Mouse (Mus musculus) thymus, postnatal 25 days (tissue): ENCODE results near the gene C2cd4c.

Experiments used
- DNase-seq: peaks from one replicate; pipeline ENCODE4 v3.0.0; 2022

The C2cd4c gene

DNA sequence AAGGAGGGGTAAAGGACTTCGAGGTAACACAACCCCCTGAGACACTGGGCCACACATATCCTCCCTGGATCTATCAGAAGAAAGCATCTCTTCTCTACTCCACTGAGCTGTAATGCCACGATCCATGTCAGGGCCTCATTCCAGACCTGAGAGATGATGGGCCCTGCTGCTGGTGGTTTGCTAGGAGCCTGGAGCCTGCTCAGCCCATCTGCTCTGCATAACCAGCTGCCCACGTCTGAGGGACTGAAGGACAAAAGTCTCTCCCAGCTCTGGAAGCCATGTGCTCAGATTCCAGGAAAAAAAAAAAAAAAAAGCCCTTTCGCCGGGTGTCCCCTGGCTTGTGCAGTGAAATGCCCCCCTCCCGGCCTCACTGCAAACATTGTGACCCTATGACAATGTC is 38.1 kb downstream of the C2cd4c start:
- DNase-seq: no peak

DNA sequence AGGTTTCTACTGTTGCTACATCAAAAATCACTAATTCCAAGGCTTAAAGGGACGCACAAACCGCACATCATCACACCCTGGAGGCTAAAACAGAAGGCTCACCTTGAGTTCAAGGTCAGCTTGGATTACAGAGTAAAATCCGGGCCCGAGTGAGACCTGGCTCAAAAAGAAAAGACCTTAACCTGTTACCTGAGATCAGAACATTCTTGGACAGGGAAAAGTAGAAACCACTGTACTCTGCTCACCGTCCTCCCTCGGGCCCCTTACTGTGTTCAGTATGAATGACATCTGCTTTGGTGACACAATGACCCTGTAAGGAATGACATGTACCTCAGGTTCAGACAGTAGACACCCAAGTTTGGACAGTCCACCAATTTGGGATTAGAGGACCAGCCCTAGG is 39.0 kb downstream of the C2cd4c start:
- no peak for DNase-seq

DNA sequence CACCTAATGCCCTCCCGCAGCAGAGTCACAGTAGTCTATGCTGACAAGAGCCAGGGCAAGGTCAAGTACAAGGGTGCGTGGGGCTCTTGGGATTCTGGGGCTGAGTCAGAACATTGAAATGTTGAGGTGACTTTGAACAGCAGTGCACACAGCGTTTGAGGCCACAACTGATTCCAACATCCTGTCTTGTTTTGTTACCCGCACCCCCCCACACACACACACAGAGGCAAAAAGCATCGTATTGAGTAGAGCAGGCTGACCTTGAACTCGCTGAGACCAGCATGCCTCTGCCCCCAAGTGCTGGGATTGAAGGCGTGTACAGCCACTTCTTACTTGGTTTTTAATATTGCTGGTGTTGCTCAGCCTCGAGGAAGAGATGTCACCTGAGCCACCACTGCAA is 39.5 kb downstream of the C2cd4c start:
- no peak for DNase-seq

DNA sequence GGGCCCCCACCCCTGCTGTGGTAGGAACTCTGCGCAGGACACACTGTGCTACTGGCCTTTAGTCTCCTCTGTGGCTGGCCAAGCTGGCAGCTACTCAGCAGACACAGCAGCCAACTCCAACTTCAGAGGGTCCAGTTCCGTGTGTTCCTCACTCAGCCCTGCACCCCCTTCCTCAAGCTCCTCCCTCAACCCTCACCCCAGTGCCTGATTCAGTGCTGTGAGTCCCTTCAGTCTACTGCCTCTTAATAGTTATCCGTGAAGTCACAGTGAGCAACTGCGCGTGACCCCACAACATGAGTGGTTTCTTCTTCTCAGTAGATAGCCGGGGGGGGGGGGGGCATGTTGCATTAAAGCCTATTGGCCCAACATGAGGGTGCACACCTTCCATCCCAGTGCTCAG is 40.2 kb downstream of the C2cd4c start:
- no peak for DNase-seq

DNA sequence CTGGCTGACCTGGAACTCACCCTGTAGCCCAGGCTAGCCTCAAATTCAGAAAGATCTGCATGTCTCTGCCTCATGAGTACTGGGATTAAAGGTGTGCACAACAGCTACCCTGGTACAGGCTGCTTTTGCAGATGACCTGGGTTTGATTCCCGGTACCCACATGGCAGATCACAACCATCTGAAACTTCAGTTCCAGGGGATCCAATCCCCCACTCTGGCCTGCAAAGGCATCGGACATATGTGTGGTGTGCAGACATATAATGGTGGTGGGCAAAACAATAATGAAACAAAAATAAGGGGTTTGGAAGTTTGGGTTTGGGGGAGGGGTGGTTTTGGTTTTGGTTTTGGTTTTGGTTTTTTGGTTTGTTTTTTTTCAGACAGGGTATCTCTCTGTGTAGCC is 42.5 kb downstream of the C2cd4c start:
- DNase-seq: no peak

DNA sequence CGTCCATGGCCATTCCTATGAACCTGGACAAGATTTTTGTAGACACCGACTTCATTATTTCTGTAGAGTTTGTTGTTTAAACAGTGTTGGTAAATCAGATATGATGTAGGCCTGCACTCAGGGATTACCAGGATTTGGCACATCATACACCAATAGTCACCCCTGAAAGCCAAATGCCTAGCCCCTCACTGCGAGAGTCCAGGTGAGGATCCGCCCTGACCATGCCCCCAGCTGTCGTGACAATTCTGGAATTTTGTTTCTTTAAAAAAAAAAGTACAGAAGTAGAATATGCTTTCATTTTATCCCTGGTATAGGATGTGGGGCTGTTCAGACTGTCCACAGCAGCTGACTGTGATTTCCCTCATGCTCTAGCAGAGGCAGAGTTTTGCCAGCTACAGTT is 43.9 kb downstream of the C2cd4c start:
- no peak for DNase-seq

DNA sequence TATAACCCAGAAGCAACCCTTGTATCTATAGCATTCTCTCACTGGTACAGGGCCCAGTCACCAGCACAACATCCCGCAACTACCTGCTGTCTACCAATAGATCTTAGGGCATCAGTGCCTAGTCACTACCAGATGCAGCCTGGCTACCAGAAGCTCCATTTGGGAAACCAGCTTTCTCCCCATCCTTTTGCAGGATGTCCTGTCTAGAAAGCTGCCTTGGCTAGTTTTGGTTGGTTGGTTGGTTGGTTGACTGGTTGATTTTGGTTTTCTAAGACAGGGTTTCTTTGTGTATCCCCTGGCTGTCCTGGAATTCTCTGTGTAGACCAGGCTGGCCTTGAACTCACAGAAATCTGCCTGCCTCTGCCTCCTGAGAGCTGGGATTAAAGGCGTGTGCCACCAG is 54.1 kb downstream of the C2cd4c start:
- no peak for DNase-seq

DNA sequence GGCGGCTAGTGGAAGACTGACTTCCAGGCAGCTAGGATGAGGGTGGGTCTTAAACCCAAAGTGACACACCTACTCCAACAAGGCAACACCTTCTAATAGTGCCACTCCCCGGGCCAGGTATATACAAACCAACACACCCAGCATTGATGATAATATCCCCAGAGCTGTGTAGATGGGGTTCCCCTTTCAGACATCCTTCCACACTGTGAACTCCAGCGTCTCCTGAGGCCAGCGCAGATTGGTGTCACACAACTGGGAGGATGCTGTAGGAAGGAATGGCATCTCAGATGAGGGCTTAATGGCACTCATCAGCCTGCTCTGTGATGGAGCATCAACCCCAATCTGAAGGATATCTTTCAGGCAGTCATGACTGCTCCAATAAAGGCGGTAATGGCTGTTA is 56.3 kb downstream of the C2cd4c start:
- no peak for DNase-seq

DNA sequence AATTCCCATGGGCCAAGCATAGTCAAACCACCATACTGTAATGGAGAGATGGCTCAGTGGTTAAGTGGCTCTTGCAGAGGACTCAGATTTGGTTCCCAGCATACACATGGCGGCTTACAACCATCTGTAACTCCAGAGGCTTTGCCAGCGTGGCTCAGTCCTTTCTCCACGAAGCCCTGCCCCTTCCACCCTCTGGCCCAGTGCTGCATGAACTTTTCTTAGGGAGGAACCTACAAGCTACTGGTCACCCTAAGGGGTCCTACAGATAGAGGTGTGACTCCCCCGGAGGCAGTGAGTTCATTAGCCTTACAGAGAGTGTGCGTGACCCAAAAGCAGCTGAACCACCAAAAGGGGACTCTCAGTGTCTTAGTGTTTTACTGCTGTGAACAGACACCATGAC is 56.9 kb downstream of the C2cd4c start:
- no peak for DNase-seq
